Mouse (Mus musculus): ENCODE data around the gene Itsn1.

- TF ChIP-seq CTCF (conservative IDR thresholded peaks at IDR 0.05; ENCODE audit: insufficient read depth, insufficient read length, low read depth, low read length) (no peak), POLR2A (IDR thresholded peaks at IDR 0.05; ENCODE audit: low read depth, low read length) (no peak)
Measured at GRCm38 (mm10) chr16:91835790-91836189, 106.7 kb downstream of the Itsn1 start.
